In genomic region chr17:75182319-75183001, GRCm38 (mm10) we compare ENCODE assay signal across 23 mouse cellular contexts.
DNase-seq lines count a peak whose midpoint lies in the region; ATAC-seq and TF ChIP-seq lines count a peak whose summit lies in the region.
"Had no signal": no experiment of that assay in that cellular context is flagged by ENCODE, and none has a peak within 500 bp of the region (broad histone marks: within the 10 kb centered on the region; RNA-seq: fewer than 3 reads in every experiment).

No protein-coding gene starts in this region.

- H3K9ac ChIP-seq in intestine, embryonic 16.5 days (ENCODE audit: low read depth, low read length): no peak overlapping the region
- no peak overlapping the region for H3K9ac ChIP-seq in intestine, embryonic 15.5 days
- no peak overlapping the region for H3K9ac ChIP-seq in stomach, embryonic 16.5 days (ENCODE audit: low read length)
- H3K9ac ChIP-seq in stomach, postnatal 0 days (ENCODE audit: low read length): no peak overlapping the region
- no peak overlapping the region for H3K9ac ChIP-seq in liver, embryonic 11.5 days (ENCODE audit: low read depth, low read length)
- H3K9ac ChIP-seq: forebrain, embryonic 12.5 days; stomach, embryonic 15.5 days had no signal

- no peak for TF ChIP-seq EP300 in stomach, postnatal 0 days (optimal IDR thresholded peaks at IDR 0.05)

- WGBS in intestine, embryonic 16.5 days: 74% methylated on average over 14 of the region's 14 CpGs
- WGBS in intestine, embryonic 15.5 days: 74% methylated on average over 14 of the region's 14 CpGs
- 73% methylated on average over 14 of the region's 14 CpGs for WGBS in stomach, embryonic 16.5 days
- WGBS in stomach, postnatal 0 days: 74% methylated on average over 14 of the region's 14 CpGs
- 84% methylated on average over 14 of the region's 14 CpGs for WGBS in liver, embryonic 11.5 days

- no peak for TF ChIP-seq CTCF in stomach, postnatal 0 days (IDR thresholded peaks at IDR 0.05; ENCODE audit: low read depth)

- H3K27ac ChIP-seq in intestine, embryonic 16.5 days (ENCODE audit: low read length): 0 out of 2 replicates have a peak overlapping the region, but pooled peaks have one; percentile 31
- H3K27ac ChIP-seq in intestine, embryonic 15.5 days: no peak overlapping the region
- peak overlapping the region; percentile 38; the same call in 1 of the 2 replicates for H3K27ac ChIP-seq in stomach, embryonic 16.5 days (ENCODE audit: low read length)
- H3K27ac ChIP-seq in stomach, postnatal 0 days (replicated peaks): no peak overlapping the region
- H3K27ac ChIP-seq in liver, embryonic 11.5 days (ENCODE audit: low read depth, low read length): no peak overlapping the region
- H3K27ac ChIP-seq: forebrain, embryonic 12.5 days; layer of hippocampus, adult 2 months; stomach, embryonic 15.5 days had no signal

- DNase-seq in cerebellum, postnatal 25 days: peak; percentile 7 to 10
- DNase-seq in cerebellum, postnatal 4 days (ENCODE audit: low spot score in 2 of 2): no peak
- no peak for DNase-seq in stomach, postnatal 0 days (ENCODE audit: low spot score)
- DNase-seq in liver, embryonic 11.5 days (ENCODE audit: low spot score): no peak
- DNase-seq: adrenal gland, postnatal 10 days; gastrocnemius, postnatal 10 days; heart, adult 18-20 months; heart, postnatal 4 days; kidney, adult 8-10 months; layer of hippocampus, postnatal 36 days; lung, adult 18-20 months; lung, postnatal 36 days; right cerebral cortex, postnatal 25 days; thymus, postnatal 25 days had no signal

- no peak overlapping the region for H3K4me3 ChIP-seq in intestine, embryonic 16.5 days (ENCODE audit: low read length)
- no peak overlapping the region for H3K4me3 ChIP-seq in intestine, embryonic 15.5 days (replicated peaks)
- H3K4me3 ChIP-seq in stomach, embryonic 16.5 days (replicated peaks; ENCODE audit: low read length): no peak overlapping the region
- no peak overlapping the region for H3K4me3 ChIP-seq in stomach, postnatal 0 days (ENCODE audit: low read depth, low read length)
- no peak overlapping the region for H3K4me3 ChIP-seq in liver, embryonic 11.5 days (ENCODE audit: low read depth, low read length)
- H3K4me3 ChIP-seq: forebrain, embryonic 12.5 days; layer of hippocampus, adult 2 months; stomach, embryonic 15.5 days had no signal

- no peaks in the 10 kb centered on the region for H3K36me3 ChIP-seq in intestine, embryonic 16.5 days (ENCODE audit: control insufficient read depth, insufficient read depth, low read length)
- no peaks in the 10 kb centered on the region for H3K36me3 ChIP-seq in intestine, embryonic 15.5 days
- no peaks in the 10 kb centered on the region for H3K36me3 ChIP-seq in stomach, embryonic 16.5 days (ENCODE audit: control insufficient read depth, insufficient read depth, low read length)
- no peaks in the 10 kb centered on the region for H3K36me3 ChIP-seq in stomach, postnatal 0 days (ENCODE audit: control insufficient read depth, insufficient read depth, low read length)
- H3K36me3 ChIP-seq in liver, embryonic 11.5 days (ENCODE audit: control insufficient read depth, insufficient read depth, low read length): no peaks in the 10 kb centered on the region
- H3K36me3 ChIP-seq: forebrain, embryonic 12.5 days; G1E; stomach, embryonic 15.5 days had no signal

- 0 out of 2 replicates have a peak, but pooled peaks cover 3% of the 10 kb centered on the region for H3K9me3 ChIP-seq in intestine, embryonic 16.5 days (ENCODE audit: control insufficient read depth, low read length)
- no peaks in the 10 kb centered on the region for H3K9me3 ChIP-seq in intestine, embryonic 15.5 days
- no peaks in the 10 kb centered on the region for H3K9me3 ChIP-seq in stomach, embryonic 16.5 days (replicated peaks; ENCODE audit: control insufficient read depth, low read length)
- H3K9me3 ChIP-seq in stomach, postnatal 0 days (ENCODE audit: control insufficient read depth, low read length): no peaks in the 10 kb centered on the region
- no peaks in the 10 kb centered on the region for H3K9me3 ChIP-seq in liver, embryonic 11.5 days (ENCODE audit: control insufficient read depth, low read length)
- H3K9me3 ChIP-seq: forebrain, embryonic 12.5 days; stomach, embryonic 15.5 days had no signal

- peaks cover 10% of the 10 kb centered on the region; the same call in 1 of the 2 replicates for H3K4me1 ChIP-seq in intestine, embryonic 16.5 days (ENCODE audit: control insufficient read depth, insufficient read depth, low read length)
- H3K4me1 ChIP-seq in intestine, embryonic 15.5 days (replicated peaks): 0 out of 2 replicates have a peak, but pooled peaks cover 12% of the 10 kb centered on the region
- peaks cover 19% of the 10 kb centered on the region for H3K4me1 ChIP-seq in stomach, embryonic 16.5 days (ENCODE audit: control insufficient read depth, insufficient read depth, low read length)
- H3K4me1 ChIP-seq in stomach, postnatal 0 days (replicated peaks; ENCODE audit: control insufficient read depth, insufficient read depth): no peaks in the 10 kb centered on the region
- no peaks in the 10 kb centered on the region for H3K4me1 ChIP-seq in liver, embryonic 11.5 days (replicated peaks; ENCODE audit: control insufficient read depth, insufficient read depth, low read length)

- 0 out of 2 replicates have a peak, but pooled peaks have one; percentile 27 for ATAC-seq in intestine, embryonic 16.5 days
- ATAC-seq in intestine, embryonic 15.5 days: no peak
- ATAC-seq in stomach, embryonic 16.5 days (ENCODE audit: insufficient read depth, low FRiP score): no peak
- no peak for ATAC-seq in stomach, postnatal 0 days (ENCODE audit: low FRiP score, low TSS enrichment)
- ATAC-seq in liver, embryonic 11.5 days (replicated peaks; ENCODE audit: low FRiP score): no peak
- ATAC-seq: activated CD4-positive, CD25-positive, alpha-beta regulatory T cell, adult 4 months had no signal

- H3K27me3 ChIP-seq in intestine, embryonic 16.5 days (replicated peaks; ENCODE audit: control insufficient read depth, insufficient read depth, low read length): no peaks in the 10 kb centered on the region
- H3K27me3 ChIP-seq in intestine, embryonic 15.5 days (replicated peaks): no peaks in the 10 kb centered on the region
- H3K27me3 ChIP-seq in stomach, embryonic 16.5 days (ENCODE audit: control insufficient read depth, insufficient read depth, low read length): no peaks in the 10 kb centered on the region
- no peaks in the 10 kb centered on the region for H3K27me3 ChIP-seq in stomach, postnatal 0 days (ENCODE audit: control insufficient read depth, insufficient read depth, low read length)
- H3K27me3 ChIP-seq in liver, embryonic 11.5 days (replicated peaks; ENCODE audit: control insufficient read depth, insufficient read depth, low read length): no peaks in the 10 kb centered on the region
- H3K27me3 ChIP-seq: forebrain, embryonic 12.5 days; stomach, embryonic 15.5 days had no signal

- no peak overlapping the region for H3K4me2 ChIP-seq in intestine, embryonic 16.5 days (ENCODE audit: low read depth, low read length)
- H3K4me2 ChIP-seq in intestine, embryonic 15.5 days (replicated peaks): no peak overlapping the region
- no peak overlapping the region for H3K4me2 ChIP-seq in stomach, embryonic 16.5 days (ENCODE audit: low read depth, low read length)
- no peak overlapping the region for H3K4me2 ChIP-seq in stomach, postnatal 0 days (replicated peaks; ENCODE audit: low read depth)
- H3K4me2 ChIP-seq in liver, embryonic 11.5 days: no peak overlapping the region
- H3K4me2 ChIP-seq: forebrain, embryonic 12.5 days; midbrain, embryonic 11.5 days; stomach, embryonic 15.5 days had no signal

Comparison
In these comparisons a context has a peak if more than half of its experiments do, and no peak if none do; other contexts are left out.
1. DNase-seq: peak in cerebellum, postnatal 25 days (2 of 2); none in cerebellum, postnatal 4 days (0 of 2), stomach, postnatal 0 days (single experiment) and liver, embryonic 11.5 days (single experiment).
2. H3K27ac ChIP-seq: peak in intestine, embryonic 16.5 days (single experiment) and stomach, embryonic 16.5 days (single experiment); none in intestine, embryonic 15.5 days (single experiment), stomach, postnatal 0 days (single experiment) and liver, embryonic 11.5 days (single experiment).